Mouse (Mus musculus) mouse embryonic stem cell (cell line): ENCODE data around the gene Olfr1411.

ENCODE experiments used
- in situ Hi-C, 2 experiments: fragments of 300-500 bp; cut with MboI; formaldehyde crosslinking; loops; 1 replicate in 1 of 2; 3 replicates in 1 of 2; pipeline ENCODE4 v1.14.3; 2019 to 2020; ENCODE audit warnings: low sequenced_read_pairs in 2 of 2, low pct_unique_long_range_greater_than_20kb in 1 of 2, mixed read lengths in 1 of 2; ENCODE audit not compliant: unreplicated experiment in 1 of 2

Gene Olfr1411

GRCm38 (mm10) chr1:92636676-92637075 is 42.5 kb downstream of the Olfr1411 start:
- in situ Hi-C loops, result no loop called here

GRCm38 (mm10) chr1:92637501-92638172 is 43.4 kb downstream of the Olfr1411 start:
- in situ Hi-C loops, result no loop called here

GRCm38 (mm10) chr1:92638181-92638580 is 44.0 kb downstream of the Olfr1411 start:
- in situ Hi-C loops, result no loop called here

- in situ Hi-C loops, result no loop called here
Observed at GRCm38 (mm10) chr1:92638736-92639135, 44.5 kb downstream of the Olfr1411 start.

DNA sequence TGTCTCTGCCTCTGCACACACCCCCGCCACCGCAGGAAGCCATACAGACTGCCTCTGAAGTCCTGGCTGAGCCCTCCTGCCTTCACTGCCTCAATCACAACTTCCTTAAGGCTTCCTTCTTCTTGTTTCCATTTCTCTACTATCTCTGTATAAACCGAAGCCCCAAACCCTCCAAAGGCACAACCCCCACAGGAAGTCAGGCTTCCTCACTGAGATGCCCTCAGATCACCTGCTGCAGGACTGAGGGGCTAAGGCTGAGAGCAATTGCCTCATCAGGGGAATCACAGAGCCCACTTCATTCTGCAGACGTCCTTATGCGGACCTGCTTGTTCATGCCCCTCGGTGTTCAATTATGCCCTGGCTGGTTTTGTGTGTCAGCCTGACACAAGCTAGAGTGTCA is 46.2 kb downstream of the Olfr1411 start:
- in situ Hi-C loops, result no loop called here

DNA sequence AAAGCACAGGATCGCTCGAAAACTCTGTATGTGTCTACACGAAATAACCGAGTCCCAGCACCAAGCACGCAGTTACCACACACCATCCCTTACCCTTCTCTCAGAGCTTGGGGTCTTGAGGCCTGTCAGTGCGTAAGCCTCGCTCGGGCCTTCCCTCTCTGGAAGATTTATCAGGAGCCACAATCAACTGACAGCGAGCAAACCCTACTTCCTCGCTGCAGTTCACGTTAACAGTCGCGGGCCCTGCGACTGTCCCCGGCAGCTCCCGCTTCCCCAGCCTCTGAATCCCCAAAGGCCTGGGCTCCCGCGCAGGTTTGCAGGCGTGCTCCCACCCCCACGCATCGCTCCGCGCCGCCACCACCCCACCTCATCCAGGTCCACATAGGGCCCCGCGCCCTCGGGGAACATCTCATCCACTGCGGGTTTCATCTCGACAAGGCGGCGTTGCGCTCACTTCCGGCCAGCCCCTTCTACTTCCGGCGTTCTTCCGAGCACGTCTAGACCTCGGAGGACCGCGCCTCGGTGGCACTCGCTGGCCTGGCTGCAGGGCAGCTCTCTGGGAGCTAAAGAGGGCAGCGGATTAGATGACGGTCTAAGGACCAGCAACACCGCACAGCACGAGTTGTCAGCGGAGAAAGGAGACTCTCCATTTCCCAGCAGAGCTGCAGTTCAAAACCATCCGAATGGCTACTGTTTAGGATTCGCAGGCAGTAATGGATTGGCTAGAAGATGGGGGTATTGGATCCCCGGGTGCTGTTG is 47.5 kb downstream of the Olfr1411 start, which contains the start of gene Cops9:
TSS of gene Cops9 (minus strand) at position 472 of the 759 bp plus-strand sequence.
- in situ Hi-C loops, result no loop called here

GRCm38 (mm10) chr1:92643691-92644090 is 49.5 kb downstream of the Olfr1411 start:
- in situ Hi-C loops, result no loop called here

DNA sequence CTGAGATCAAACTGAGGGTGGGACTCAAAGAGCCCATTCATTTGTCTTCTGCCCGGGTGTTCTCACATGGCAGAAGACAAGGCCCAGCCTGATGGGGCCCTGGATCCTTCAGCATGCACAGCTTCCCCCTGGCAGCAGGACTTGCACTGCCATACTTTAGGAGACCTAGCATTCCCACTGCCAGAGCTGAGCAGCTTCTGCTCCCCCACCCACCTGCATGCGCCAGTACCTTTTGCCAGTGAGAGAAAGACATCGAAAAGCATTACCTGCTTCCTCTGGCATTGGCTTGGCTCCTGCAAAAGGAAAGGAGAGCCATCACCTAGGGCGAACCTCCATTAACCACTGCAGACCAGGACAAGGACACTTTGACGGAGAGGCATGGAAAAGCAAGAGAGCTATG is 50.7 kb downstream of the Olfr1411 start:
- in situ Hi-C loops, result loop anchor here in 1 of 2 experiments (5.0 kb wide), 1 partner anchor 192 kb away; no protein-coding TSS in a partner anchor

DNA sequence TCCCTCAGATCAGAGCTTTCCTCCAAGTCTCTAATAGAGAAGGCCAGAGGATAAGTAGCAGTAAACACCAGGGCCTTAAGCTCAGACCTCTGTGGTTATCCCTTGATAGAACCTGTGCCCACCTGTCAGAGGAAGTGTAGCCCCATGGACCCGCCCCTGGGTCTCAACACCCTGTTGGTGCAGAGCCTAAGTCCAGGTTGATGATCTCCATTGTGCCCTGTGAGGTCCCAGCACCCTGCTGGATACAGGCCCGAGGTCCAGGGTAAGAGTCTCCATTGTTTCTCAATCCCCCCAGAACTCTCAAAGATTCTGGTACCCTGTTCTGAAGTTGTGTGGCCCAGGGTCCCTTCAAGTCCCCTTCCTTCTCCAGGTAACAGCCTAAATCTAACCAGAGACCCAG is 51.9 kb downstream of the Olfr1411 start:
- in situ Hi-C loops, result loop anchor here in 1 of 2 experiments (5.0 kb wide), 1 partner anchor 191 kb away; no protein-coding TSS in a partner anchor

DNA sequence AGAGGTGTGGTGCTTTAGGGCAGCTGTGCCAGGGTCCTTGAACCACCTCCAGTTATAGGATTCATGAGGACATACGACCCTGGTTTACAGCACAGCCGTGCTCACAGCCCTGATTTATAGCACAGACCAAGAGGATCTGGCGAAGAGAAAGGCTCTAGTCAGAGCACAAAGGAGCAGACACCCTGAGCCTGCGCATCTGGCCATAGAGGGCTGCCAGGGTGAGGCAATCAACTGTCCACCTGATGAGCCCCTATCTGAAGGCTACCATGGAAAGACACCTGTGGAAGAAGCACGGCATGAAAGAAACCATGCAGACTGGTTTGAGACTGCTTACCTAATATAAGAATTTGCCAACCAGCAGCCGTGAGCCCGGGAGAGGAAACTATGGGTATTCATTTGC is 52.4 kb downstream of the Olfr1411 start:
- in situ Hi-C loops, result loop anchor here in 1 of 2 experiments (5.0 kb wide), 1 partner anchor 191 kb away; no protein-coding TSS in a partner anchor

- in situ Hi-C loops, result loop anchor here in 1 of 2 experiments (5.0 kb wide), 1 partner anchor 190 kb away; no protein-coding TSS in a partner anchor
Observed at GRCm38 (mm10) chr1:92647026-92647425, 52.8 kb downstream of the Olfr1411 start.
